Mouse (Mus musculus) right cerebral cortex, postnatal 25 days (tissue): ENCODE data around the gene Phactr2.

Experiments
- DNase-seq: peaks from one replicate; pipeline ENCODE4 v3.0.0; 2022

Gene Phactr2

GRCm38 (mm10) chr10:13446791-13447249 lies 27.4 kb downstream of the Phactr2 start:
- no peak for DNase-seq

- DNase-seq: no peak
These were observed 30.0 kb downstream of the Phactr2 start for GRCm38 (mm10) chr10:13444257-13444656.

GRCm38 (mm10) chr10:13443647-13444046 lies 30.6 kb downstream of the Phactr2 start:
- DNase-seq: no peak

GRCm38 (mm10) chr10:13440292-13440691 lies 33.9 kb downstream of the Phactr2 start:
- DNase-seq: no peak

DNA sequence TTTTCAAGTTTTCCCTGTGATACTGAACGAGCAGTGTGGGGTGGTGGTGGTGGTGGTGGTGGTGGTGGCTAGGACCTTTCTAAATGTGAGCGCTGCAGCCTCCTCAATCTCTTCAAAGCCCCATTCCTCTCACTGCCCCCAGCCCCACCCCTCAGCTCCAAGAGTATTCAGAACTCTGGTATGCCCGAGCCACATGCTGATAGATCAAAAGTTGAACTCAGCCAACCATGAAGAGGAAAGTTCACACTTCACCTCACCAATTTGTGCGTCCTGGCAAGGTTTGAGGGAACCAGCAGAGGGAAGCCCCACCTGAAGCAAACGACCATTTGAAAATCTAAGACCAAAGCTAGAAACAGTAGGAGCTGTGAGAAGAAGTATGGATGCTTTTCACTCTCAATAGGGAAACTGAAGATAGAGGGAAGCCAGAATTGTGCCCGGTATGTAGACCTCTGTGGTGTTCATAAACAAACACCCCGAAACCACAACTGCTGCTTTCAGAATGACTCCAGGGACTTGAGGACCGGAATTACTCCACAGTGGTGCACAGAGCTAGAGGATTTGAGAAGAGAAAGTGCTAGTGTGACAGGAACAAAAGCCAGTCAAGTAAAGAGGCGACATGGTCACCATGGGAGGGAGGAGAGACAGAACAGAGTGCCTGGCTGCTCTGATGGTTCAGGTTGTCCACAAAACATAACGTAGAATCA lies 35.9 kb downstream of the Phactr2 start:
- no peak for DNase-seq

- DNase-seq: no peak
These were observed 37.2 kb downstream of the Phactr2 start for GRCm38 (mm10) chr10:13437011-13437410.

DNA sequence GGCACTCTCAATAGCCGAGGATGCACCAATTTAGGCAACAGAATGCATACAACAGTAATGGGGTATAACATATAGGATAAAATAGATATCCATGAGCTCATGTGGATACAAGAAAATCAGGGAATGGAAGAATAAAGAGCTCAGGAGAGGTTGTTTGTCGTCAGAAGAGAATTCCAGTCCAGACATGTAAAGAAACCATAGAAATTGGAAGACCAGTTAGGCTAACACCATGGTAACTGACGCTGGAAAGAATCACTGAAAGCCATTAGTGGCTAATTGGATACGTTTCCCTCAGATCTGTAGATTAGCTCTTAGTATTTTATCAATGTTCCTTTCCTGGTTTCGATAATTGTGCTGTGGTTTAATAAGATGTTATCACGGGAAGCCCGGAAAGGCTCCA lies 41.2 kb downstream of the Phactr2 start:
- no peak for DNase-seq

GRCm38 (mm10) chr10:13431641-13432540 lies 42.3 kb downstream of the Phactr2 start:
- no peak for DNase-seq

DNA sequence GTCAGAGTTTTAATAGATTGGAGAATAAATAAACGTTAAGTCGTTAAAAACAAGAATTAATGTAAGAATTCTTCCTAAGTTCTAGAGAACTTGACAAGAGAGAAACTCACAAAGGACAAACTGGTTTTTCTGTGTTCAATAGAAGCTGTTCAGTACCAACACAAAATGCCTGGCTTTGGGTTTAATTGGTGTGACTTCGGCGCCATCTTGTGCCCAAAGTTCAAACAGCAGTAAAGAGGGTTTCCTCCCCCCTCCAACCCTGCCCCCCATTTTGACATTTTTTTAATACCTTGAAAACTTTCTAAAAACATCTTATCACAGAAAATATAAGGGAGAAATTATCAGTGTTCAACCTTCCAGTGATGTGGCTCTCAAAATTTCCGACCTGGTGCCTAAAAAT lies 44.4 kb downstream of the Phactr2 start:
- DNase-seq: peak; percentile 47

GRCm38 (mm10) chr10:13429240-13429639 lies 45.0 kb downstream of the Phactr2 start:
- DNase-seq: no peak

DNA sequence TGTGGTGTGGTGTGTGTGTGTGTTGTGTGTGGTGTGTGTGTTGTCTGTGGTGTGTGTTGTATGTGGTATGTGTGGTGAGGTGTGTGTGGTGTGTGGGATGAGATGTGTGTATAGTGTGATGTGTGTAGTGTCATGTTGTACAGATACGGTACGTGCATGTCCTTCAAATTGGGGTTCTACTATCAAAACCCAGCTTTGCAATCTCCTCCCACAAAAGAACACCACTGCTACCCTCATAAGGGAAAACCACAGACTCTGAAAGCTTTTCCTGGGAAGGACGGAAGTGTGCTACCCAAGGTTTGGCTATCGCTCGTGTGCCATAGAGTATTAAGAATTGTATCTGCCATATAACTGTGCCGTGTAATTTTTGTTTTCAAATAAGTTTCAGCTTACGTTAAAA lies 45.7 kb downstream of the Phactr2 start:
- no peak for DNase-seq

GRCm38 (mm10) chr10:13427599-13427998 lies 46.6 kb downstream of the Phactr2 start:
- DNase-seq: peak; percentile 8

DNA sequence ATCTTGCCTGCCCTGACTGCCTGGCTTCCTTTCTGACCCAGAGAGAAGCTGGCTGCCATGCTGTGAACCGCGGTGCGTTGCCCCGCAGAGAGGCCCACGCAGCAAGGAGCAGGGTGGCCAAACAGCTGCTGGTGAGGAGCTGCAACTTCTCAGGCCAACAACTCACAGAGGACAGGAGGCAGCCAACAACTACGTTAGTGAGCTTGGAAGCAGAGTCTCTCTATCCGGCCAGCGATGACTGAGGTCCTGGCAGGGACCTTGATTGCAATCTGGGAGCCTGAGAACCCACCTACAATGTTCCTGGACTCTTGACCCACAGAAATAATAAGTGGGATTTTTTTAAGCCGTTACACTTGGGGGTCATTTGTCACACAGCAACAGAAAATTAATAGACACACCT lies 49.0 kb downstream of the Phactr2 start:
- DNase-seq: no peak

DNA sequence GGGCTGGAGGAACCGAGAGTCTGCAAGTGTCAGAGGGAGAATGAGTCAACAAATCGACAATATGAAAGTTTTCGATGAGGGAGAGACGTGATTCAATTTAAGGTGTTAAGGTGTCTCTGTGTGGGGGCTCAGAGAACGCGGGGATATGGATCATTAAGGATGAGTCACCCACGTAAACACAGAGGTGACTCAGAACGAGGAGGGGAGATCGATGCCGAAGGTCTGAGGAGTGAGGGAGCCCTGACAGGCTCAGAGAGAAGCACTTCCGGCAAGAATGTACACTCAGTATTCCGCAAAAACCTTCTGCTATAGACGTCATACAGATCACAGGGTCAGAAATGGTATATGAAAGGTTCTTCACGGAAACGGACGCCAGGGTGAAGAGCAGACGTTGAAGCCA lies 49.7 kb downstream of the Phactr2 start:
- DNase-seq: no peak

DNA sequence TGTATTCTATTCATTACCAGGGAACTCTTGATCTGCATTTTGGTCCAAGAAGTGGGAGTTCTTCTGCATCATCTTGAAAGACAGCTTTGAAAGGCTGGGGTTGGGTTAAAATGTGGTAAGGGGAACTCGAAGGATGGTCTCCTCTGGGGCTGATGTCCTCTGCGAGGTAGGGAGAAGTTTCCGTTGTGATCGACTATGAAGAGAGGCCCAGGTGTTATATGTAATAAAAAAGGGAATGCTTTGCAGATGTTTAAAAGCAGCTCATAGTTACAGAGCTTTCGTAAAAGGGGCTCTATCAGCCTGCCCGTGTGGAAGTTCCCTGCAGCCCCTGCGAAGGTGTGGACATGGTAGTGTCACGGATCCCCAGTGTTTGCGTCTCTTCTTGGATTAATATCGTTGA lies 50.2 kb downstream of the Phactr2 start:
- DNase-seq: no peak

- DNase-seq: no peak
These were observed 52.1 kb downstream of the Phactr2 start for GRCm38 (mm10) chr10:13422121-13422520.

- DNase-seq: no peak
These were observed 55.0 kb downstream of the Phactr2 start for GRCm38 (mm10) chr10:13419246-13419645.

- DNase-seq: no peak
These were observed 58.6 kb downstream of the Phactr2 start for GRCm38 (mm10) chr10:13415489-13416104.

DNA sequence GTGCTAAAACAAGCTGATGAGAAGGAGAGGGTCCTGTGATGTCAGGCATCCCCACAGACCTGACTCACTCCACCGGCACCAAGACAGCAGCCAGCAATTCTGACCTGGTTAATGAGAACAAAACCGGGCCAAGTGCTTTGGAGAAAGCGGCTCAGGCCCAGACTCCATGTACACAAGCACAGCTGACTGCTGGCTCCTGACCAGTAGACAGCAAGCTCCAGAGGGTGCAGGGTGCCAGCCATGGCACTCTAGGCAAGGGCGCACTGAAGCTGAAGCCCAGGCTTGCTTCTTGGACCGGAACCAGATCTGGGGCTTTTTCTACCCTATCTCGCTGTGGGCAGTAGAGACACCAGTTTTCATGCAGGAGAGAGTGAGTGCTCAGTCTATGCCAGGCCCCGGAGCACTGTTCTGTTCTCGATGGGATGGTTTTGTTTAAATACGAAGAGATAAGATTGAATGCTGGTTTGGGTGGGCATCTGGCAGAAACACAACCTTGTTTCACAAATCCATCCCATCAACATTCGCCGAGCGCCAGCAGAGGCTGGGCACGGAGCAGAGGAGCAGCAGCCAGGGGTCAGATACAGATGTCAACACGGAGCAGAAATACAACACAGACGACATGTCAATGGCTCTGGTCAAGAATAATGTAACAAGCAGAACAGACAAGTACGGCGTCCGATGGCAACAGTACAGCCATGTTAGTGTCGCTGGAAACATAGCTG lies 61.8 kb downstream of the Phactr2 start:
- DNase-seq: no peak

DNA sequence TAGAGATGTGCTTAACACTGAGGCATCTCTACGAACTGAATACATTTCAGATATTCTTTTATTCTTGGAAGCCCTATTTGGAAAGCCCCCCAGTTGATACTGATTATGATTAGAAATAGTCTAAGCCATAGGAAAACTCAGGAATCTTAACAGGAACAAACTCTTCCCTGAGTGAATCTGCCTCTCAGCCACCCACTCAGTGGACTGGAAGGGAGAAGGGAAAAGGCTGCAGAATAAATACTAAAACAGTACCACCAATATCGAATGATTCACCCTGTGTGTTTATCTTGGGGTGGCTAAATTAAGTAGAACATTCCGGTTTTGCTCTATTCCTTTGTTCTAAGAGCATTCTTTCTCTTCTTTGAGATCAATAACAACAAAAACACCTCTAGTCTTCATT lies 63.2 kb downstream of the Phactr2 start:
- DNase-seq: no peak

- no peak for DNase-seq
These were observed 72.2 kb downstream of the Phactr2 start for GRCm38 (mm10) chr10:13401971-13402370.

DNA sequence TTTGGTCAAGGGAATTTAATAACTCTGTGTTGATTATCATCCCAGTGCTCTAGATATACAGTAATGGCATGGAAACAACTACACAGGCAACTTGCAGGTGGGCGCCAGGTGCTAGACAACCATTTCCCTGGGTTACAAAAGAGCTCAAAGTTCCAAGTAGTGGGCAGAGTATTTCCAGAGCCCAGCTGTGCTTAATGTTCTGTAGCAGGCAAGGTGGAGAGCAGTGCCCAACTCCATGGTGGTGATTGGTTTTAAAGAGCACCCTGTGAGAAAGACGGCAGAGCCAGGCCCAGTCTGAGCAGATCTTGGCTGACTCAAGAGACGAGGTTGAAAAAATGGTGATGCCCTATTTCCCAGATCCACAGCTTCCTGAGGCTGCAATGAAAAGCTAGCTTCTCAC lies 78.5 kb downstream of the Phactr2 start:
- DNase-seq: no peak

DNA sequence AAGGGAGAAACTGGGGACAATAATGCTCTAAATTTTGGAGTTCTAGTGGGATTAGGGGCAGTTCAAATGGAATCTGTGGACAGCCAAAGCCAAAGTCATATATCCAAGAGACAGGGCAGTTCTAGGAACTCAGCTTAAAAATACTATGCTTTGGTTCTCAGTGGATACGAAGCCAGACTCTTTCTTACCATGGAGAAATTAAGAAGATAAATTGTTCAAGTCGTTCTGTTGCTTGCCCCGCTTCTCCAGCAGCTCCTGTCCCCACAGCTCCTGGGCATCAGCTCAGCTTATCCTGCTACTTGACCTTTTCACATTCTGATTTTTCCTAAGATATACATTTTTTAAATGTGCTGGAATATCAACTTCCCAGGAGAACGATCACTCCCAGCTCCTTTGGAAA lies 80.2 kb downstream of the Phactr2 start:
- DNase-seq: no peak
